Mouse (Mus musculus): ENCODE data around the gene Inppl1. TPM values are rescaled to one million over a fixed set of nuclear protein-coding genes. Genes with fewer than 3 reads are reported as not detected.

Inppl1 gene
- polyA plus RNA-seq, 1 experiment = 108 TPM

GRCm38 (mm10) chr7:101870629-101871028, 32.6 kb upstream of the Inppl1 start, which contains the start of gene Folr1:
Folr1 (minus strand) TSS chr7:101870788.
- no peaks in the 10 kb centered on the region for H3K27me3 ChIP-seq (ENCODE audit: control insufficient read depth, insufficient read depth, low read length)
- H3K36me3 ChIP-seq (ENCODE audit: control insufficient read depth, insufficient read depth, low read length) = no peaks in the 10 kb centered on the region
- no peaks in the 10 kb centered on the region for H3K4me1 ChIP-seq (ENCODE audit: control insufficient read depth, insufficient read depth, insufficient read length, low read length)
- no peak within 1 kb of the TSS for H3K27ac ChIP-seq (ENCODE audit: insufficient read depth, low read depth, low read length)
- H3K4me3 ChIP-seq (ENCODE audit: low read depth, low read length) = no peak within 1 kb of the TSS
- TF ChIP-seq CTCF (IDR thresholded peaks at IDR 0.05; ENCODE audit: extremely low read depth, insufficient read length, insufficient replicate concordance, low read depth, low read length) (no peak), POLR2A (IDR thresholded peaks at IDR 0.05; ENCODE audit: low read depth, low read length) (no peak)
- WGBS = 34% methylated on average over 2 of the region's 2 CpGs

DNA sequence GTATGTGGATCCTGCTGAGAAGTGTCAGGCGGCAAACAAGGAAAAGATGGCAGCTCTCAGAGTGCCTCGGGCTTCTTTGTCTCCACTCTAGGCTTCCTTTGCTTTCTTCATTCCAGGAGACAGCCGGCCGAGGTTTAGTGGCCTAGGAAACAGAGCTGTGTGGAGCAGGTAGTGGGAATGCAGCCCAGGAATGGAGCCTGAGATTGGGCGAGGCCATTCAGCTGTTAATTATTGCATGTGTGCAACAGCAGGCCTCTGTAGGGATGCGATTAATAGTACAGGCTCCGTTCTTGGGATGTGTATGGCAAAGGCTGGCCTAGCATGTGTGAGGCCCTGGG, 31.1 kb upstream of the Inppl1 start:
- H3K36me3 ChIP-seq (ENCODE audit: control insufficient read depth, insufficient read depth, low read length) = no peaks in the 10 kb centered on the region
- no peaks in the 10 kb centered on the region for H3K27me3 ChIP-seq (ENCODE audit: control insufficient read depth, insufficient read depth, low read length)
- 56% methylated on average over 7 of the region's 7 CpGs for WGBS
- H3K4me3 ChIP-seq (ENCODE audit: low read depth, low read length) = no peak overlapping the region
- TF ChIP-seq POLR2A (IDR thresholded peaks at IDR 0.05; ENCODE audit: low read depth, low read length) (no peak), CTCF (IDR thresholded peaks at IDR 0.05; ENCODE audit: extremely low read depth, insufficient read length, insufficient replicate concordance, low read depth, low read length) (no peak)
- no peak overlapping the region for H3K27ac ChIP-seq (ENCODE audit: insufficient read depth, low read depth, low read length)
- no peaks in the 10 kb centered on the region for H3K4me1 ChIP-seq (ENCODE audit: control insufficient read depth, insufficient read depth, insufficient read length, low read length)

- Histone ChIP-seq H3K27me3 (ENCODE audit: control insufficient read depth, insufficient read depth, low read length) (no peaks in the 10 kb centered on the region), H3K36me3 (ENCODE audit: control insufficient read depth, insufficient read depth, low read length) (no peaks in the 10 kb centered on the region), H3K27ac (ENCODE audit: insufficient read depth, low read depth, low read length) (no peak overlapping the region), H3K4me3 (ENCODE audit: low read depth, low read length) (no peak overlapping the region), H3K4me1 (ENCODE audit: control insufficient read depth, insufficient read depth, insufficient read length, low read length) (no peaks in the 10 kb centered on the region)
- TF ChIP-seq CTCF (IDR thresholded peaks at IDR 0.05; ENCODE audit: extremely low read depth, insufficient read length, insufficient replicate concordance, low read depth, low read length) (no peak), POLR2A (IDR thresholded peaks at IDR 0.05; ENCODE audit: low read depth, low read length) (no peak)
- 77% methylated on average over 13 of the region's 13 CpGs for WGBS
Observed at GRCm38 (mm10) chr7:101868241-101869162, 30.5 kb upstream of the Inppl1 start.

DNA sequence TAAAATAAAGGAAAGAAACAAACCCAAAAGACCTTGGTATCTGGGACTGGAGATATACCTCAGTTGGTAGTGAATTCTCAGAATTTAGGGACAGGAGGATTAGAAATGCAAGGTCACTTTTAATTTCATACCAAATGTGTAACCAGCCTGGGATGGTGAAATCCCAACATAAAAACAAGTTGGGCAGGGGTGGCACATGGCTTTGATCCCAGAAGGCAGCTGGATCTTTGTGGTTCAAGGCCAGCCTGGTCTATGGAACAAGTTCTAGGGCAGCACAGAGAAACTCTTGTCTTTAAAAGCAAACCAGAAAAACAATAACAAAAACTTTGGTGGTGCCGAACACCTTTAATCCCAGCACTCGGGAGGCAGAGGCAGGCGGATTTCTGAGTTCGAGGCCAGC, 29.5 kb upstream of the Inppl1 start:
- Histone ChIP-seq H3K27ac (ENCODE audit: insufficient read depth, low read depth, low read length) (no peak overlapping the region), H3K4me3 (ENCODE audit: low read depth, low read length) (no peak overlapping the region), H3K4me1 (ENCODE audit: control insufficient read depth, insufficient read depth, insufficient read length, low read length) (no peaks in the 10 kb centered on the region), H3K36me3 (ENCODE audit: control insufficient read depth, insufficient read depth, low read length) (no peaks in the 10 kb centered on the region), H3K27me3 (ENCODE audit: control insufficient read depth, insufficient read depth, low read length) (no peaks in the 10 kb centered on the region)
- no peak for TF ChIP-seq CTCF (IDR thresholded peaks at IDR 0.05; ENCODE audit: extremely low read depth, insufficient read length, insufficient replicate concordance, low read depth, low read length)
- TF ChIP-seq POLR2A (IDR thresholded peaks at IDR 0.05; ENCODE audit: low read depth, low read length) = no peak
- WGBS = 98% methylated on average over 4 of the region's 4 CpGs

- H3K4me3 ChIP-seq (ENCODE audit: low read depth, low read length) = no peak overlapping the region
- no peaks in the 10 kb centered on the region for H3K36me3 ChIP-seq (ENCODE audit: control insufficient read depth, insufficient read depth, low read length)
- no peak for TF ChIP-seq CTCF (IDR thresholded peaks at IDR 0.05; ENCODE audit: extremely low read depth, insufficient read length, insufficient replicate concordance, low read depth, low read length)
- TF ChIP-seq POLR2A (IDR thresholded peaks at IDR 0.05; ENCODE audit: low read depth, low read length) = no peak
- H3K4me1 ChIP-seq (ENCODE audit: control insufficient read depth, insufficient read depth, insufficient read length, low read length) = no peaks in the 10 kb centered on the region
- H3K27me3 ChIP-seq (ENCODE audit: control insufficient read depth, insufficient read depth, low read length) = no peaks in the 10 kb centered on the region
- WGBS = 82% methylated on average over 11 of the region's 11 CpGs
- no peak overlapping the region for H3K27ac ChIP-seq (ENCODE audit: insufficient read depth, low read depth, low read length)
Observed at GRCm38 (mm10) chr7:101866491-101867265, 28.6 kb upstream of the Inppl1 start.

DNA sequence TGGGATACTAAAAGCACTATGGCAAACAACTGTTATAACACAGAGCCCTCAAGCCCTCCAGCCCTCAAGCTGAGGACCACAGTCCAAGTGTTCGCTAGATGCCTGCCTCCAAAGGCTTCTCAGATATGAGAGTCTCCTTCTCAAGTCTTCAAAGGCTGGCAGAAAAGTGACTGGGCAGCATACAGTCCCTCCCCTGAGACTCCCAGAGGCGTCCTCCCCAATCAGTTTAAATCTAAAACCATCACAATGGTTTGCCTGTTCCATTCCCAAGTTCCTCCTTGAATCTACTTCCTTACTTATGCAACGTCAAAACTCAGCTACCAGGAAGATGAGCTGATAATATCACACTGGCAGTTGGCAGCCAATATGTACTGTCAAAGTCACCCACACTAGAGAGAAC, 25.4 kb upstream of the Inppl1 start, which contains the start of gene Anapc15:
Gene Anapc15 (plus strand): TSS at position 301 of the 400 bp plus-strand sequence.
- Histone ChIP-seq H3K27ac (ENCODE audit: insufficient read depth, low read depth, low read length) (no peak within 1 kb of the TSS), H3K27me3 (ENCODE audit: control insufficient read depth, insufficient read depth, low read length) (no peaks in the 10 kb centered on the region), H3K4me1 (ENCODE audit: control insufficient read depth, insufficient read depth, insufficient read length, low read length) (no peaks in the 10 kb centered on the region; the same call in 1 of the 2 replicates), H3K36me3 (ENCODE audit: control insufficient read depth, insufficient read depth, low read length) (no peaks in the 10 kb centered on the region), H3K4me3 (ENCODE audit: low read depth, low read length) (no peak within 1 kb of the TSS)
- 52% methylated on average over 3 of the region's 3 CpGs for WGBS
- TF ChIP-seq POLR2A (IDR thresholded peaks at IDR 0.05; ENCODE audit: low read depth, low read length) (no peak), CTCF (IDR thresholded peaks at IDR 0.05; ENCODE audit: extremely low read depth, insufficient read length, insufficient replicate concordance, low read depth, low read length) (no peak)

- 77% methylated on average over 3 of the region's 3 CpGs for WGBS
- Histone ChIP-seq H3K27me3 (ENCODE audit: control insufficient read depth, insufficient read depth, low read length) (no peaks in the 10 kb centered on the region), H3K4me3 (ENCODE audit: low read depth, low read length) (no peak overlapping the region), H3K27ac (ENCODE audit: insufficient read depth, low read depth, low read length) (no peak overlapping the region), H3K4me1 (ENCODE audit: control insufficient read depth, insufficient read depth, insufficient read length, low read length) (no peaks in the 10 kb centered on the region; the same call in 1 of the 2 replicates), H3K36me3 (ENCODE audit: control insufficient read depth, insufficient read depth, low read length) (no peaks in the 10 kb centered on the region)
- TF ChIP-seq CTCF (IDR thresholded peaks at IDR 0.05; ENCODE audit: extremely low read depth, insufficient read length, insufficient replicate concordance, low read depth, low read length) = no peak
- no peak for TF ChIP-seq POLR2A (IDR thresholded peaks at IDR 0.05; ENCODE audit: low read depth, low read length)
Observed at GRCm38 (mm10) chr7:101862291-101862690, 24.3 kb upstream of the Inppl1 start.

Data from small intestine, adult 2 months (tissue).